9 mouse cellular contexts compared by ENCODE assay signal in the genomic region with DNA sequence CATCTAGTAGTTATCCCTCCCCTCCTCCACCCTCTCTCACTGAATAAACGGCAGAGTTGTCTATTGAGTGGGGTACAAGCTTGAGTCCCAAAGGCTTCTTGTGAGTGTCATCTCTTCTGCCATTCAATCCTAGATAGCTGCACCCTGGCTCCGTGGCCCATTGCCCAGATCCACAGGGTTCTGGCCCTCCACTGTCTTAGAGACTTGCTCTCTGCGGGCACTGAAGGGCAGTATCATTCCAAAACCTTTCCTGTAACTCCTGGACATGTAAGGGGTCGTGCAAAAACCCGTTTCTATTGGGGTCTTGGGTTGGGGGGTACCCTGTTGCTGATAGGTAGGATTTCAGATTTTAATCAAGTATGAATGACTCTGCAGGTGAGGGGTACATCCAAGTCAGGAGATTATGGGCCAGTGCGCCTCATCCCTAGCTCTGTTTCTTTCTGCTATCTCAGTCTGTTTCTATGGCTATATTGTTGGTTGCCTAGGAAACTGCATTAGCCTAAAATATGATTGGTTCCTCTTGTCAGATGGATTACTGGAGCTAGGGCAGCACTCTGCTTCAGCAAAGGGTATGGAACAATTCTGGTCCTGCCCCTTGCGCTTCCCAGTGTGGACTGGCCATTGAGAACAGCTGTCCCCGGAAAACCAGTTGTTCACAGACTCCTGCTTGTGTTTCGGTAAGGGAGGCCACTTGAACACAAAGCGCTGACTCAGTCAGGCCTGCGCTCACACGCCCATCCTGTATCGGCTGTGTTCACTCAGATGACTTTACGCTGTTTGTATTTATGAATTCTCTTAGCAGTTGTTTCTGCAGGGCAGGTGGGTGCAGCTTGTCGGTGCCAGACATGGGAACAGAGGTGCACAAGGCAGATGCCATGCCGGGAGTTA.
DNase-seq lines count a peak whose midpoint lies in the region; ATAC-seq and TF ChIP-seq lines count a peak whose summit lies in the region.
"Had no signal": no experiment of that assay in that cellular context is flagged by ENCODE, and none has a peak within 500 bp of the region (broad histone marks: within the 10 kb centered on the region; RNA-seq: fewer than 3 reads in every experiment).

No protein-coding gene starts in this region.

- H3K27me3 ChIP-seq in neural tube, embryonic 12.5 days (replicated peaks) = no peaks in the 10 kb centered on the region
- H3K27me3 ChIP-seq in midbrain, postnatal 0 days (ENCODE audit: insufficient read depth, low read length) = no peaks in the 10 kb centered on the region

- WGBS in neural tube, embryonic 12.5 days = 85% methylated on average over 16 of the region's 16 CpGs
- 29% methylated on average over 16 of the region's 16 CpGs for WGBS in midbrain, postnatal 0 days

- peaks cover 45% of the 10 kb centered on the region for H3K4me1 ChIP-seq in neural tube, embryonic 12.5 days
- peaks cover 24% of the 10 kb centered on the region for H3K4me1 ChIP-seq in midbrain, postnatal 0 days (ENCODE audit: insufficient read depth, low read length)

- H3K9me3 ChIP-seq in neural tube, embryonic 12.5 days = no peaks in the 10 kb centered on the region
- no peaks in the 10 kb centered on the region for H3K9me3 ChIP-seq in midbrain, postnatal 0 days (ENCODE audit: low read length)

- peak; percentile 57 for DNase-seq in cerebellum, adult 11-12 months
- no peak for DNase-seq in cerebellum, postnatal 4 days (ENCODE audit: low spot score in 2 of 2)
- no peak for DNase-seq in neural tube, embryonic 10.5 days (ENCODE audit: extremely low spot score, low spot score)
- DNase-seq in left cerebral cortex, adult 11 months (ENCODE audit: low spot score) = peak; percentile 39
- peak; percentile 53 for DNase-seq in midbrain, postnatal 0 days (ENCODE audit: low spot score)
- DNase-seq in thymus, postnatal 4 days = no peak
- DNase-seq in kidney, adult 18-20 months = no peak
- DNase-seq: lung, embryonic 14.5 days had no signal

- TF ChIP-seq CTCF in midbrain, postnatal 0 days (IDR thresholded peaks at IDR 0.05) = no peak

- no peak overlapping the region for H3K9ac ChIP-seq in neural tube, embryonic 12.5 days
- H3K9ac ChIP-seq in midbrain, postnatal 0 days (replicated peaks; ENCODE audit: low read length, poor library complexity, severe bottlenecking) = peak overlapping the region; percentile 5; the same call in 1 of the 2 replicates

- H3K36me3 ChIP-seq in neural tube, embryonic 12.5 days = peaks cover 3% of the 10 kb centered on the region; the same call in 1 of the 2 replicates
- no peaks in the 10 kb centered on the region for H3K36me3 ChIP-seq in midbrain, postnatal 0 days (ENCODE audit: insufficient read depth, low read length)

- peak overlapping the region; percentile 80; the same call in 1 of the 2 replicates for H3K4me2 ChIP-seq in neural tube, embryonic 12.5 days (replicated peaks)
- H3K4me2 ChIP-seq in midbrain, postnatal 0 days (ENCODE audit: low read depth, low read length, poor library complexity, severe bottlenecking) = peak overlapping the region; percentile 76
- H3K4me2 ChIP-seq: lung, embryonic 14.5 days had no signal

- no peak overlapping the region for H3K27ac ChIP-seq in neural tube, embryonic 12.5 days
- H3K27ac ChIP-seq in midbrain, postnatal 0 days (ENCODE audit: low read depth, low read length) = peak overlapping the region; percentile 58; the same call in 1 of the 2 replicates

- H3K4me3 ChIP-seq in neural tube, embryonic 12.5 days = no peak overlapping the region
- H3K4me3 ChIP-seq in midbrain, postnatal 0 days (ENCODE audit: low read depth, low read length) = peak overlapping the region; percentile 28

- no peak for ATAC-seq in neural tube, embryonic 12.5 days (ENCODE audit: low FRiP score, low read depth)
- no peak for ATAC-seq in midbrain, postnatal 0 days (ENCODE audit: low FRiP score)

Comparison
In these comparisons a context has a peak if more than half of its experiments do, and no peak if none do; other contexts are left out.
1. DNase-seq: peak in cerebellum, adult 11-12 months (single experiment), left cerebral cortex, adult 11 months (single experiment) and midbrain, postnatal 0 days (single experiment); none in cerebellum, postnatal 4 days (0 of 2), neural tube, embryonic 10.5 days (single experiment), thymus, postnatal 4 days (single experiment) and kidney, adult 18-20 months (single experiment).